Mouse (Mus musculus) neural tube, embryonic 10.5 days (tissue): Measurements from ENCODE around the gene Usp43.

Experiments used
- DNase-seq: peaks from one replicate; pipeline ENCODE4 v3.0.0-alpha.2; 2017; ENCODE audit warnings: low spot score; ENCODE audit errors: extremely low spot score

Usp43 gene

GRCm38 (mm10) chr11:67903756-67904155 is 18.2 kb downstream of the Usp43 start:
- DNase-seq: no peak

GRCm38 (mm10) chr11:67897064-67897560 is 24.8 kb downstream of the Usp43 start:
- DNase-seq: peak; percentile 57

- peak; percentile 15 for DNase-seq
Measured at GRCm38 (mm10) chr11:67895641-67896040, 26.3 kb downstream of the Usp43 start.

GRCm38 (mm10) chr11:67888521-67888920 is 33.4 kb downstream of the Usp43 start:
- no peak for DNase-seq

GRCm38 (mm10) chr11:67885921-67886320 is 36.0 kb downstream of the Usp43 start:
- no peak for DNase-seq

- DNase-seq: no peak
Measured at GRCm38 (mm10) chr11:67865521-67866197, 56.3 kb downstream of the Usp43 start.

- DNase-seq: no peak
Measured at GRCm38 (mm10) chr11:67865100-67865499, 56.9 kb downstream of the Usp43 start.

- peak; percentile 40 for DNase-seq
Measured at GRCm38 (mm10) chr11:67861399-67861838, 60.5 kb downstream of the Usp43 start.

GRCm38 (mm10) chr11:67860743-67861398 is 61.1 kb downstream of the Usp43 start:
- DNase-seq: no peak

- no peak for DNase-seq
Measured at GRCm38 (mm10) chr11:67858518-67858917, 63.4 kb downstream of the Usp43 start.

GRCm38 (mm10) chr11:67855035-67855434 is 66.9 kb downstream of the Usp43 start:
- no peak for DNase-seq

GRCm38 (mm10) chr11:67853996-67854395 is 68.0 kb downstream of the Usp43 start:
- DNase-seq: no peak

GRCm38 (mm10) chr11:67851770-67852169 is 70.2 kb downstream of the Usp43 start:
- DNase-seq: no peak

- DNase-seq: no peak
Measured at GRCm38 (mm10) chr11:67845193-67845592, 76.8 kb downstream of the Usp43 start.

GRCm38 (mm10) chr11:67839810-67840209 is 82.1 kb downstream of the Usp43 start:
- no peak for DNase-seq

- DNase-seq: no peak
Measured at GRCm38 (mm10) chr11:67835408-67836078, 86.4 kb downstream of the Usp43 start.

- no peak for DNase-seq
Measured at GRCm38 (mm10) chr11:67831820-67832219, 90.1 kb downstream of the Usp43 start.

- no peak for DNase-seq
Measured at GRCm38 (mm10) chr11:67829530-67829929, 92.4 kb downstream of the Usp43 start.

GRCm38 (mm10) chr11:67828360-67829059 is 93.4 kb downstream of the Usp43 start:
- no peak for DNase-seq

GRCm38 (mm10) chr11:67821560-67821959 is 100.4 kb downstream of the Usp43 start:
- DNase-seq: no peak

- DNase-seq: peak; percentile 54
Measured at GRCm38 (mm10) chr11:67820221-67820620, 101.7 kb downstream of the Usp43 start.

- DNase-seq: peak; percentile 51
Measured at GRCm38 (mm10) chr11:67819604-67820003, 102.3 kb downstream of the Usp43 start.
